Mouse (Mus musculus) kidney, embryonic 15.5 days (tissue): Measurements from ENCODE around the gene Upf1. TPM values are rescaled to one million over a fixed set of nuclear protein-coding genes. Genes with fewer than 3 reads are reported as not detected.

ENCODE experiments used
- ATAC-seq: fragments of 200-750 bp; cut with Nextera tagmentation; replicated peaks from 2 replicates; pipeline ENCODE4 v1.8.0; 2017; ENCODE audit warnings: moderate TSS enrichment; ENCODE audit not compliant: low FRiP score
- H3K27ac ChIP-seq: fragments of 300-500 bp; sonication (generic); 2 replicates; pipeline ENCODE4 v1.5.1; 2015; ENCODE audit warnings: mild to moderate bottlenecking, inconsistent platforms
- H3K27me3 ChIP-seq: fragments of 300-500 bp; sonication (generic); 2 replicates; pipeline ENCODE4 v1.6.1; 2015; ENCODE audit warnings: inconsistent platforms
- H3K36me3 ChIP-seq: fragments of 300-500 bp; sonication (generic); 2 replicates; pipeline ENCODE4 v1.6.1; 2015; ENCODE audit warnings: inconsistent platforms
- H3K4me1 ChIP-seq: fragments of 300-500 bp; sonication (generic); 2 replicates; pipeline ENCODE4 v1.6.1; 2015; ENCODE audit warnings: inconsistent platforms
- H3K4me2 ChIP-seq: fragments of 300-500 bp; sonication (generic); 2 replicates; pipeline ENCODE4 v1.6.1; 2015; ENCODE audit warnings: moderate library complexity, mild to moderate bottlenecking, inconsistent platforms
- H3K4me3 ChIP-seq: fragments of 300-500 bp; sonication (generic); replicated peaks from 2 replicates; pipeline ENCODE4 v1.5.1; 2015; ENCODE audit warnings: mild to moderate bottlenecking, inconsistent platforms
- H3K9ac ChIP-seq: fragments of 300-500 bp; sonication (generic); 2 replicates; pipeline ENCODE4 v1.6.1; 2015; ENCODE audit warnings: mild to moderate bottlenecking, inconsistent platforms
- H3K9me3 ChIP-seq: fragments of 300-500 bp; sonication (generic); replicated peaks from 2 replicates; pipeline ENCODE4 v1.6.1; 2016; ENCODE audit warnings: inconsistent platforms
- WGBS: fragments of 180-500 bp; shearing (Covaris S2); methylation state at CpG from one replicate; pipeline ENCODE4 v1.1.7; 2015; ENCODE audit warnings: mixed read lengths; 5-methylcytosine and 5-hydroxymethylcytosine counted together
- polyA plus RNA-seq: library from polyadenylated mRNA; unstranded; fragments of >200 nt; fragmentation: Nextera tagmentation; extraction: Ambion mirVana; gene quantifications from 2 replicates; pipeline ENCODE4 v1.2.1, GENCODE M21; 2015

Upf1 gene
- polyA plus RNA-seq, 1 experiment from 2014 or later = 17.1 TPM

GRCm38 (mm10) chr8:70375212-70375859 lies 22.3 kb upstream of the Upf1 start:
- H3K27ac ChIP-seq = no peak overlapping the region
- H3K4me1 ChIP-seq = peaks cover 45% of the 10 kb centered on the region
- peak overlapping the region; percentile 47 for H3K4me3 ChIP-seq
- H3K27me3 ChIP-seq = peaks cover 89% of the 10 kb centered on the region
- no peaks in the 10 kb centered on the region for H3K36me3 ChIP-seq
- 4% methylated on average over 35 of the region's 35 CpGs for WGBS
- H3K9me3 ChIP-seq = no peaks in the 10 kb centered on the region
- H3K9ac ChIP-seq = no peak overlapping the region
- no peak for ATAC-seq
- peak overlapping the region; percentile 77 for H3K4me2 ChIP-seq

GRCm38 (mm10) chr8:70374318-70374927 lies 21.3 kb upstream of the Upf1 start:
- Histone ChIP-seq H3K4me2 (peak overlapping the region; percentile 77), H3K4me3 (peak overlapping the region; percentile 47), H3K36me3 (no peaks in the 10 kb centered on the region), H3K27me3 (peaks cover 88% of the 10 kb centered on the region), H3K9me3 (no peaks in the 10 kb centered on the region), H3K27ac (no peak overlapping the region), H3K9ac (0 out of 2 replicates have a peak overlapping the region, but pooled peaks have one; percentile 9), H3K4me1 (peaks cover 45% of the 10 kb centered on the region)
- under 1% methylated on average over 46 of the region's 53 CpGs for WGBS
- ATAC-seq = peak; percentile 80

GRCm38 (mm10) chr8:70373397-70374317 lies 20.6 kb upstream of the Upf1 start, which contains the start of gene Comp:
Comp (plus strand) TSS chr8:70373558.
- peak within 1 kb of the TSS; percentile 47 for H3K4me3 ChIP-seq
- 0 out of 2 replicates have a peak within 1 kb of the TSS, but pooled peaks have one; percentile 9 for H3K9ac ChIP-seq
- no peaks in the 10 kb centered on the region for H3K9me3 ChIP-seq
- H3K4me2 ChIP-seq = peak within 1 kb of the TSS; percentile 77
- H3K36me3 ChIP-seq = no peaks in the 10 kb centered on the region
- H3K27me3 ChIP-seq = peaks cover 82% of the 10 kb centered on the region
- ATAC-seq = no peak
- peaks cover 45% of the 10 kb centered on the region for H3K4me1 ChIP-seq
- WGBS = 3% methylated on average over 47 of the region's 47 CpGs
- no peak within 1 kb of the TSS for H3K27ac ChIP-seq

- peaks cover 65% of the 10 kb centered on the region for H3K27me3 ChIP-seq
These were observed 18.9 kb upstream of the Upf1 start for GRCm38 (mm10) chr8:70371951-70372350.

GRCm38 (mm10) chr8:70370476-70370875 lies 17.4 kb upstream of the Upf1 start:
- 84% methylated on average over 7 of the region's 7 CpGs for WGBS
- no peak overlapping the region for H3K27ac ChIP-seq

More at GRCm38 (mm10) chr8:70371951-70372350, 18.9 kb upstream of the Upf1 start:
- no peak for ATAC-seq
- Histone ChIP-seq H3K9me3 (no peaks in the 10 kb centered on the region), H3K9ac (no peak overlapping the region), H3K36me3 (no peaks in the 10 kb centered on the region), H3K4me1 (peaks cover 45% of the 10 kb centered on the region), H3K4me2 (no peak overlapping the region), H3K4me3 (no peak overlapping the region), H3K27ac (no peak overlapping the region)
- 22% methylated on average over 6 of the region's 6 CpGs for WGBS

GRCm38 (mm10) chr8:70366588-70366987 lies 13.5 kb upstream of the Upf1 start:
- peaks cover 14% of the 10 kb centered on the region for H3K27me3 ChIP-seq
- H3K9me3 ChIP-seq = no peaks in the 10 kb centered on the region
- H3K27ac ChIP-seq = no peak overlapping the region
- H3K36me3 ChIP-seq = no peaks in the 10 kb centered on the region
- no peak overlapping the region for H3K4me3 ChIP-seq
- WGBS = 66% methylated on average over 5 of the region's 5 CpGs
- peaks cover 4% of the 10 kb centered on the region for H3K4me1 ChIP-seq
- no peak overlapping the region for H3K9ac ChIP-seq
- no peak overlapping the region for H3K4me2 ChIP-seq
- no peak for ATAC-seq

More at GRCm38 (mm10) chr8:70370476-70370875, 17.4 kb upstream of the Upf1 start:
- Histone ChIP-seq H3K27me3 (peaks cover 50% of the 10 kb centered on the region), H3K4me2 (no peak overlapping the region), H3K9me3 (no peaks in the 10 kb centered on the region), H3K9ac (no peak overlapping the region), H3K4me1 (peaks cover 33% of the 10 kb centered on the region), H3K36me3 (no peaks in the 10 kb centered on the region), H3K4me3 (no peak overlapping the region)
- ATAC-seq = no peak

GRCm38 (mm10) chr8:70364066-70364465 lies 11.0 kb upstream of the Upf1 start:
- WGBS = 39% methylated on average over 5 of the region's 5 CpGs
- H3K9ac ChIP-seq = no peak overlapping the region
- peak; percentile 37 for ATAC-seq

GRCm38 (mm10) chr8:70361484-70362032 lies 8.5 kb upstream of the Upf1 start:
- H3K36me3 ChIP-seq = no peaks in the 10 kb centered on the region
- H3K27ac ChIP-seq = no peak overlapping the region
- no peaks in the 10 kb centered on the region for H3K9me3 ChIP-seq
- no peak overlapping the region for H3K4me2 ChIP-seq
- no peak for ATAC-seq
- H3K27me3 ChIP-seq = peaks cover 4% of the 10 kb centered on the region; the same call in 1 of the 2 replicates
- 72% methylated on average over 10 of the region's 10 CpGs for WGBS
- no peak overlapping the region for H3K4me3 ChIP-seq
- no peak overlapping the region for H3K9ac ChIP-seq
- peaks cover 4% of the 10 kb centered on the region for H3K4me1 ChIP-seq

More at GRCm38 (mm10) chr8:70364066-70364465, 11.0 kb upstream of the Upf1 start:
- Histone ChIP-seq H3K4me2 (no peak overlapping the region), H3K36me3 (no peaks in the 10 kb centered on the region), H3K4me3 (no peak overlapping the region), H3K27me3 (peaks cover 4% of the 10 kb centered on the region; the same call in 1 of the 2 replicates), H3K4me1 (peaks cover 4% of the 10 kb centered on the region), H3K27ac (no peak overlapping the region), H3K9me3 (no peaks in the 10 kb centered on the region)

- Histone ChIP-seq H3K4me2 (no peak overlapping the region), H3K27ac (no peak overlapping the region), H3K4me1 (peaks cover 4% of the 10 kb centered on the region), H3K9ac (no peak overlapping the region), H3K36me3 (no peaks in the 10 kb centered on the region), H3K27me3 (peaks cover 4% of the 10 kb centered on the region; the same call in 1 of the 2 replicates), H3K4me3 (no peak overlapping the region), H3K9me3 (no peaks in the 10 kb centered on the region)
- WGBS = 56% methylated on average over 4 of the region's 4 CpGs
- no peak for ATAC-seq
These were observed 7.7 kb upstream of the Upf1 start for GRCm38 (mm10) chr8:70360769-70361168.

- WGBS = 15% methylated on average over 3 of the region's 3 CpGs
- Histone ChIP-seq H3K4me1 (peaks cover 4% of the 10 kb centered on the region), H3K27me3 (peaks cover 4% of the 10 kb centered on the region; the same call in 1 of the 2 replicates), H3K4me3 (no peak overlapping the region), H3K4me2 (no peak overlapping the region), H3K36me3 (no peaks in the 10 kb centered on the region), H3K27ac (no peak overlapping the region), H3K9ac (no peak overlapping the region), H3K9me3 (no peaks in the 10 kb centered on the region)
- ATAC-seq = no peak
These were observed 6.3 kb upstream of the Upf1 start for GRCm38 (mm10) chr8:70359411-70359810.

GRCm38 (mm10) chr8:70356111-70356510 lies 3.0 kb upstream of the Upf1 start:
- H3K4me2 ChIP-seq = no peak overlapping the region

More at GRCm38 (mm10) chr8:70356111-70356510, 3.0 kb upstream of the Upf1 start:
- ATAC-seq = no peak
- Histone ChIP-seq H3K27me3 (no peaks in the 10 kb centered on the region), H3K9me3 (no peaks in the 10 kb centered on the region), H3K9ac (no peak overlapping the region), H3K36me3 (no peaks in the 10 kb centered on the region), H3K4me3 (no peak overlapping the region), H3K27ac (no peak overlapping the region), H3K4me1 (peaks cover 20% of the 10 kb centered on the region)
- 87% methylated on average over 1 of the region's 1 CpGs for WGBS
